Mouse (Mus musculus) small intestine, adult 2 months (tissue): ENCODE measurements around the gene Nipal3.

Experiments
- CTCF ChIP-seq: fragments of 200-500 bp; IDR thresholded peaks from 2 replicates; pipeline ENCODE4 v1.5.1; 2012; ENCODE audit warnings: low read depth, mild to moderate bottlenecking, control low read depth, inconsistent platforms, low read length, moderate library complexity, mixed read lengths; ENCODE audit not compliant: insufficient replicate concordance, insufficient read length; ENCODE audit errors: extremely low read depth
- POLR2A ChIP-seq: fragments of 200-500 bp; IDR thresholded peaks from 2 replicates; pipeline ENCODE4 v1.6.1; 2012; ENCODE audit warnings: low read depth, mild to moderate bottlenecking, control low read depth, inconsistent platforms, low read length, moderate library complexity

DNA sequence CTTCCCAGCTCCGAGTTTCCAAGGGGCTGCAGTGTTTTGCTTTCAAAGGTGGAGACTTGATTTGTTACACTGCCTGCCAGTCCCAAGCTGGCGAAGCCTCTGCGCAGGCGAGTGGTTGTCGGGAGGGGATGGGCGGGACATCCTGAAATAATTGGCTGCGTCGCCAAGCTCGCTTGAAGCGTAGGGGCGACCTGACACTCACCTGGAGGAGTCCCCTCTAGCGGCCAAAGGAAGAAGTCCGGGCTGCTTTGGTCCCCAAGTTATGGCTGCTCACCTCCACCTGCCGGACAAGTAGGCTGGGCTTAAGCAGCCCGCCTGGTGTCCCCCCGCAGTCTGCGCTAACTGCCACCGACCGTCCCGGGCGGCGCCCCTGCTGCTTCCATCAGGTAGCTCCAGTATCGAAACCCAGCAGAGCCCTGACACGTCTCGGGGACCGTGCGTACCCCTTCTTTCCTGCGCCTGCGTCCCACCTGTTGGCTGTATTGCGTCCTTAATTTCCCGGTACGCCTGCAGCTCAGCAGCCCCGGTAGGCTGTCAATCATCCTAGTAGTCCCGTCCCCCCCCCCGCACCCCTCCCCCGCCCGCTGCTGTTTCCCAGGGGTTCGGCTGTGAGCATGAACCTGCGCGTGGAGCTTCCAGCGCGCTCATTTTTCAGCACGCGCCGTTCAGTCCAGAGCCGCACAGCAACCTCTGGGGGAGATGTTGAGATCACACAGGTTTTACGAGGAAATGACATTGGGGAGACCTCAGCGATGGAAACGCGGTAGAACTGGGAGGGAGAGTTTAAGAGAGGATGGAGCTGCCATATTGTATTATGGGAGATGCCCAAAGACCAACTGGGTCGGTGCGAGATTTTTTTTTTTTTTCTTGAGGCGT, at the start of gene Nipal3, which contains the start of gene Stpg1:
- TF ChIP-seq CTCF (peak; percentile 77), POLR2A (peak; percentile 36; the same call in 1 of the 2 replicates)
